In the genomic region with DNA sequence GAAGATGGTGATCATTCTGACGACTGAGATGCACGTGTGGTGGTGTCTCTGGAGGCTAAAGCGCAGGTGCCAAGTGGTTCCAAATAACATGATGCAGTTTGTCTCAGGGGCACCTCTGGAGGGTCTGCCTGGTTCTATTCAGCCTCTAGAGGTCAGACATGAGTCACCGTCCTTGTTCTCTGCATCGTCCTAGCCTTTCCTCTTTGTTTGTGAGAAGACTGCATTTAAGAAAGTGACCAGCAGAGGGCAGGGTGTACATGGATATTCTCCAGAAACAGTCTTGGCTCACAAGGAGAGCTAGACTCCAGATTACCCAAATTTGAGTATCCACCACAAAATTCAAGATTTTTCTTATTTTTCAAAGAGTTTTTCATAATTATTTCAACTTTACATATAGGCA, we compare ENCODE assay signal across 10 mouse cellular contexts. TPM values are rescaled to one million over a fixed set of nuclear protein-coding genes. Genes with fewer than 3 reads are reported as not detected.
DNase-seq lines count a peak whose midpoint lies in the region; ATAC-seq and TF ChIP-seq lines count a peak whose summit lies in the region.
"Had no signal": no experiment of that assay in that cellular context is flagged by ENCODE, and none has a peak within 500 bp of the region (broad histone marks: within the 10 kb centered on the region; RNA-seq: fewer than 3 reads in every experiment).

No protein-coding gene starts in this region.

- no peak overlapping the region for H3K9ac ChIP-seq in stomach, postnatal 0 days (ENCODE audit: low read length)
- H3K9ac ChIP-seq: neural tube, embryonic 13.5 days had no signal

- ATAC-seq in common myeloid progenitor, adult 5-6 weeks (replicated peaks; ENCODE audit: low read depth, poor library complexity, severe bottlenecking), result peak; percentile 84
- ATAC-seq in stomach, postnatal 0 days (ENCODE audit: low FRiP score, low TSS enrichment), result no peak

- TF ChIP-seq EP300 in stomach, postnatal 0 days (optimal IDR thresholded peaks at IDR 0.05), result no peak

- H3K4me2 ChIP-seq in stomach, postnatal 0 days (replicated peaks; ENCODE audit: low read depth), result no peak overlapping the region
- H3K4me2 ChIP-seq: neural tube, embryonic 13.5 days had no signal

- WGBS in stomach, postnatal 0 days, result 40% methylated on average over 5 of the region's 5 CpGs

- peak; percentile 63 for TF ChIP-seq CTCF in stomach, postnatal 0 days (IDR thresholded peaks at IDR 0.05; ENCODE audit: low read depth)

- H3K36me3 ChIP-seq in stomach, postnatal 0 days (ENCODE audit: control insufficient read depth, insufficient read depth, low read length), result no peaks in the 10 kb centered on the region
- H3K36me3 ChIP-seq: neural tube, embryonic 13.5 days had no signal

- DNase-seq in heart, adult 8-10 months (ENCODE audit: low spot score), result peak; percentile 1
- no peak for DNase-seq in heart, adult 11 months
- peak; percentile 2 for DNase-seq in urinary bladder, postnatal 14 days (ENCODE audit: low spot score)
- no peak for DNase-seq in urinary bladder, adult 18-20 months (ENCODE audit: low spot score in 2 of 2)
- peak; percentile 17 for DNase-seq in layer of hippocampus, adult 9-11 months
- DNase-seq in stomach, postnatal 0 days (ENCODE audit: low spot score), result peak; percentile 12
- no peak for DNase-seq in gastrocnemius, postnatal 4 days (ENCODE audit: low spot score in 2 of 2)

- H3K27ac ChIP-seq in stomach, postnatal 0 days (replicated peaks), result no peak overlapping the region
- H3K27ac ChIP-seq: neural tube, embryonic 13.5 days had no signal

- no peaks in the 10 kb centered on the region for H3K27me3 ChIP-seq in stomach, postnatal 0 days (ENCODE audit: control insufficient read depth, insufficient read depth, low read length)
- H3K27me3 ChIP-seq: neural tube, embryonic 13.5 days had no signal

- H3K4me3 ChIP-seq in stomach, postnatal 0 days (ENCODE audit: low read depth, low read length), result no peak overlapping the region
- H3K4me3 ChIP-seq: neural tube, embryonic 13.5 days had no signal

- H3K9me3 ChIP-seq in stomach, postnatal 0 days (ENCODE audit: control insufficient read depth, low read length), result no peaks in the 10 kb centered on the region
- H3K9me3 ChIP-seq: neural tube, embryonic 13.5 days had no signal

- H3K4me1 ChIP-seq in stomach, postnatal 0 days (replicated peaks; ENCODE audit: control insufficient read depth, insufficient read depth), result no peaks in the 10 kb centered on the region
- H3K4me1 ChIP-seq: neural tube, embryonic 13.5 days had no signal

RNA-seq across cellular contexts. Expression of gene Ssx9, which starts 15.3 kb away (rescaled TPM):
- not detected for total RNA-seq in heart, adult 8-10 months (2022)
- total RNA-seq in common myeloid progenitor, adult 5-6 weeks (2017), result not detected in 2 replicates
- not detected in 2 replicates for polyA plus RNA-seq in stomach, postnatal 0 days (2015; fragmentation: Nextera tagmentation; extraction: Ambion mirVana)
- total RNA-seq in gastrocnemius, postnatal 4 days (2021), result not detected
- total RNA-seq: layer of hippocampus, postnatal 36 days had no signal
- polyA plus RNA-seq: neural tube, embryonic 13.5 days had no signal

RNA-seq across cellular contexts. Expression of gene Ssxb8, which starts 42.3 kb away (rescaled TPM):
- total RNA-seq in heart, adult 8-10 months (2022), result not detected
- not detected in 2 replicates for total RNA-seq in common myeloid progenitor, adult 5-6 weeks (2017)
- not detected in 2 replicates for polyA plus RNA-seq in stomach, postnatal 0 days (2015; fragmentation: Nextera tagmentation; extraction: Ambion mirVana)
- total RNA-seq in gastrocnemius, postnatal 4 days (2021), result not detected
- total RNA-seq: layer of hippocampus, postnatal 36 days had no signal
- polyA plus RNA-seq: neural tube, embryonic 13.5 days had no signal

Comparison
In these comparisons a context has a peak if more than half of its experiments do, and no peak if none do; other contexts are left out.
1. DNase-seq: peak in heart, adult 8-10 months (single experiment), urinary bladder, postnatal 14 days (single experiment), layer of hippocampus, adult 9-11 months (single experiment) and stomach, postnatal 0 days (single experiment); none in heart, adult 11 months (single experiment), urinary bladder, adult 18-20 months (0 of 2) and gastrocnemius, postnatal 4 days (0 of 2).